Mouse (Mus musculus) neural tube, embryonic 13.5 days (tissue): ENCODE data around the gene Ccdc62. TPM values are rescaled to one million over a fixed set of nuclear protein-coding genes. Genes with fewer than 3 reads are reported as not detected.

Experiments
- ATAC-seq: fragments of 200-750 bp; cut with Nextera tagmentation; 2 replicates; pipeline ENCODE4 v1.8.0; 2017; ENCODE audit warnings: low read depth, mild to moderate bottlenecking, moderate TSS enrichment, moderate library complexity
- H3K27ac ChIP-seq: fragments of 300-500 bp; sonication (generic); replicated peaks from 2 replicates; pipeline ENCODE4 v1.5.1; 2015; ENCODE audit warnings: moderate library complexity, mild to moderate bottlenecking, inconsistent platforms
- H3K27me3 ChIP-seq: fragments of 300-500 bp; sonication (generic); 2 replicates; pipeline ENCODE4 v1.6.1; 2015; ENCODE audit warnings: mild to moderate bottlenecking, inconsistent platforms
- H3K36me3 ChIP-seq: fragments of 300-500 bp; sonication (generic); 2 replicates; pipeline ENCODE4 v1.6.1; 2015; ENCODE audit warnings: mild to moderate bottlenecking, inconsistent platforms
- H3K4me1 ChIP-seq: fragments of 300-500 bp; sonication (generic); replicated peaks from 2 replicates; pipeline ENCODE4 v1.6.1; 2015; ENCODE audit warnings: inconsistent platforms
- H3K4me2 ChIP-seq: fragments of 300-500 bp; sonication (generic); 2 replicates; pipeline ENCODE4 v1.6.1; 2015; ENCODE audit warnings: inconsistent platforms, mild to moderate bottlenecking, moderate library complexity
- H3K4me3 ChIP-seq: fragments of 300-500 bp; sonication (generic); 2 replicates; pipeline ENCODE4 v1.5.1; 2015; ENCODE audit warnings: mild to moderate bottlenecking, inconsistent platforms
- H3K9ac ChIP-seq: fragments of 300-500 bp; sonication (generic); 2 replicates; pipeline ENCODE4 v1.6.1; 2015; ENCODE audit warnings: moderate library complexity, mild to moderate bottlenecking, inconsistent platforms
- H3K9me3 ChIP-seq: fragments of 300-500 bp; sonication (generic); 2 replicates; pipeline ENCODE4 v1.6.1; 2016; ENCODE audit warnings: inconsistent platforms
- WGBS: fragments of 180-500 bp; shearing (Covaris S2); methylation state at CpG from one replicate; pipeline ENCODE4 v1.1.7; 2015; 5-methylcytosine and 5-hydroxymethylcytosine counted together
- polyA plus RNA-seq: library from polyadenylated mRNA; unstranded; fragments of >200 nt; fragmentation: Nextera tagmentation; extraction: Ambion mirVana; gene quantifications from 2 replicates; pipeline ENCODE4 v1.2.1, GENCODE M21; 2015

Gene Ccdc62
- polyA plus RNA-seq, 1 experiment from 2014 or later, result 6.9 TPM

- ATAC-seq, result no peak
- Histone ChIP-seq H3K4me1 (no peaks in the 10 kb centered on the region), H3K36me3 (no peaks in the 10 kb centered on the region), H3K4me3 (no peak overlapping the region), H3K27ac (no peak overlapping the region), H3K27me3 (0 out of 2 replicates have a peak, but pooled peaks cover 3% of the 10 kb centered on the region), H3K4me2 (no peak overlapping the region), H3K9ac (no peak overlapping the region), H3K9me3 (no peaks in the 10 kb centered on the region)
- 76% methylated on average over 4 of the region's 4 CpGs for WGBS
These were observed 16.1 kb downstream of the Ccdc62 start for GRCm38 (mm10) chr5:123946546-123946945.

GRCm38 (mm10) chr5:123947041-123947761, 16.7 kb downstream of the Ccdc62 start:
- no peak for ATAC-seq
- H3K9ac ChIP-seq, result no peak overlapping the region

DNA sequence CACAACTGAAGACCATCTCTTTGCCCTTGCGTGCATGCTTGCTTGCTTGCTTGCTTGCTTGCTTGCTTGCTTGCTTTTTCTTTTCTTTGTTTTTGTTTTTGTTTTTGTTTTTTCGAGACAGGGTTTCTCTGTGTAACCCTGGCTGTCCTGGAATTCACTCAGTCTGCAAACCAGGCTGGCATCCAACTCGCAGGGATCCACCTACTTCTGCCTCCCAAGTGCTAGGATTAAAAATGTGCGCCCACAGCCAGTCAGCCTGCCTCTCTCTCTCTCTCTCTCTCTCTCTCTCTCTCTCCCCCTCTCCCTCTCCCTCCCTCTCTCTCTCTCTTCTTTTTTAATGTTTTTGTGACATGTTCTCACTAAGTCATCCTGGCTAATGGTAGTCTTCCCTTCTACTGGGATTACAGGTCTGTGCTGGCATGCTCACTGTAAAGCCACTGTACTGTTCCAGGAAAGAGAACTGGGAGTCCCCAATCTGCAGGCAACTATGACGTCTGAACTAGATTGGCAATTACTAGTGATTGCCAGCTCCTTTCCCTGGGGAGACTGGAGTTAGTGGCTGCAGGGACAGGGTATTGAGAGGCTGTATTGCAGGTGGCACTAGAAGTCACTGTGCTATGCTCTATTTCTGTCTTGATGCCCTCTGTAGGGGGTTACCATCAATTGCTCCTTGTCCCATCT, 22.0 kb downstream of the Ccdc62 start:
- WGBS, result 63% methylated on average over 5 of the region's 5 CpGs
- Histone ChIP-seq H3K4me1 (no peaks in the 10 kb centered on the region), H3K36me3 (no peaks in the 10 kb centered on the region), H3K4me2 (no peak overlapping the region), H3K4me3 (no peak overlapping the region), H3K27ac (no peak overlapping the region), H3K27me3 (peaks cover 6% of the 10 kb centered on the region; the same call in 1 of the 2 replicates), H3K9me3 (no peaks in the 10 kb centered on the region), H3K9ac (no peak overlapping the region)
- ATAC-seq, result no peak

More at GRCm38 (mm10) chr5:123947041-123947761, 16.7 kb downstream of the Ccdc62 start:
- Histone ChIP-seq H3K27ac (no peak overlapping the region), H3K4me2 (no peak overlapping the region), H3K4me3 (no peak overlapping the region), H3K27me3 (0 out of 2 replicates have a peak, but pooled peaks cover 3% of the 10 kb centered on the region), H3K9me3 (no peaks in the 10 kb centered on the region), H3K4me1 (no peaks in the 10 kb centered on the region), H3K36me3 (no peaks in the 10 kb centered on the region)
- WGBS, result 50% methylated on average over 7 of the region's 7 CpGs

GRCm38 (mm10) chr5:123957213-123957612, 26.7 kb downstream of the Ccdc62 start:
- no peaks in the 10 kb centered on the region for H3K36me3 ChIP-seq
- no peaks in the 10 kb centered on the region for H3K4me1 ChIP-seq
- no peak overlapping the region for H3K4me2 ChIP-seq
- no peaks in the 10 kb centered on the region for H3K9me3 ChIP-seq
- no peak overlapping the region for H3K4me3 ChIP-seq
- ATAC-seq, result no peak
- WGBS, result 86% methylated on average over 8 of the region's 8 CpGs
- no peak overlapping the region for H3K9ac ChIP-seq
- no peak overlapping the region for H3K27ac ChIP-seq
- H3K27me3 ChIP-seq, result peaks cover 3% of the 10 kb centered on the region; the same call in 1 of the 2 replicates

DNA sequence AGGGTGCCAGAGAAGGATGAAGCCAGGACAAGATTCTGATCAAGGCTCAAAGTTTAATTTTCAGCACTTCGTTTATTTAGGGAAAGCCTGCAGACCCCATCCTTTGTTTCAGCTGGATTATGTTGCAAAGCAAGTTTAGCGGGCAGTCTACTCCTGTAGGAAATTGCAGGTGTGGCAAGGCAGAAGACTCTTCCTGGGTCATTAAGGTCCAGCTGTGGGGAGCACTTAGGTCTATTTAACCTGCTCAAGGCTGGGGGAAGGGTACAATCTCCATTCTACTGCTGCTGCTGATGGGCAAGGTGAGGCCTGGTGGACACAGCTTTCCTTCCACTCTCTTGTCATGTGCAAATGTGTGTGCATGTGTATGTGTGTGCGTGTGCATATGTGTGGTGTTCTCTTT, 28.5 kb downstream of the Ccdc62 start:
- no peak for ATAC-seq
- Histone ChIP-seq H3K27ac (no peak overlapping the region), H3K9ac (no peak overlapping the region), H3K36me3 (no peaks in the 10 kb centered on the region), H3K4me2 (no peak overlapping the region), H3K4me3 (no peak overlapping the region), H3K27me3 (no peaks in the 10 kb centered on the region), H3K4me1 (no peaks in the 10 kb centered on the region), H3K9me3 (no peaks in the 10 kb centered on the region)
- 78% methylated on average over 3 of the region's 3 CpGs for WGBS

GRCm38 (mm10) chr5:123960129-123960528, 29.6 kb downstream of the Ccdc62 start:
- no peaks in the 10 kb centered on the region for H3K9me3 ChIP-seq
- no peaks in the 10 kb centered on the region for H3K27me3 ChIP-seq
- no peak overlapping the region for H3K27ac ChIP-seq
- H3K4me1 ChIP-seq, result no peaks in the 10 kb centered on the region
- H3K4me2 ChIP-seq, result no peak overlapping the region
- H3K9ac ChIP-seq, result no peak overlapping the region
- no peak for ATAC-seq
- no peaks in the 10 kb centered on the region for H3K36me3 ChIP-seq
- no peak overlapping the region for H3K4me3 ChIP-seq
- 81% methylated on average over 8 of the region's 8 CpGs for WGBS

- 84% methylated on average over 12 of the region's 12 CpGs for WGBS
- no peak overlapping the region for H3K4me2 ChIP-seq
- H3K36me3 ChIP-seq, result no peaks in the 10 kb centered on the region
- no peak for ATAC-seq
- H3K4me3 ChIP-seq, result no peak overlapping the region
- no peak overlapping the region for H3K27ac ChIP-seq
- H3K9me3 ChIP-seq, result no peaks in the 10 kb centered on the region
- no peaks in the 10 kb centered on the region for H3K27me3 ChIP-seq
- H3K9ac ChIP-seq, result no peak overlapping the region
- no peaks in the 10 kb centered on the region for H3K4me1 ChIP-seq
These were observed 30.6 kb downstream of the Ccdc62 start for GRCm38 (mm10) chr5:123961046-123961445.

- no peak overlapping the region for H3K4me3 ChIP-seq
- no peaks in the 10 kb centered on the region for H3K36me3 ChIP-seq
- WGBS, result 96% methylated on average over 4 of the region's 4 CpGs
- ATAC-seq, result no peak
- no peak overlapping the region for H3K9ac ChIP-seq
- H3K4me1 ChIP-seq, result no peaks in the 10 kb centered on the region
- H3K27ac ChIP-seq, result no peak overlapping the region
- H3K4me2 ChIP-seq, result no peak overlapping the region
- H3K9me3 ChIP-seq, result no peaks in the 10 kb centered on the region
- H3K27me3 ChIP-seq, result no peaks in the 10 kb centered on the region
These were observed 33.7 kb downstream of the Ccdc62 start for GRCm38 (mm10) chr5:123964208-123964607.

GRCm38 (mm10) chr5:123966759-123967158, 36.3 kb downstream of the Ccdc62 start:
- H3K27ac ChIP-seq, result no peak overlapping the region
- H3K4me3 ChIP-seq, result no peak overlapping the region
- no peak for ATAC-seq
- H3K36me3 ChIP-seq, result no peaks in the 10 kb centered on the region
- peaks cover 8% of the 10 kb centered on the region; the same call in 1 of the 2 replicates for H3K27me3 ChIP-seq
- WGBS, result 96% methylated on average over 2 of the region's 2 CpGs
- no peak overlapping the region for H3K4me2 ChIP-seq
- no peaks in the 10 kb centered on the region for H3K9me3 ChIP-seq
- no peaks in the 10 kb centered on the region for H3K4me1 ChIP-seq
- no peak overlapping the region for H3K9ac ChIP-seq

- 0 out of 2 replicates have a peak, but pooled peaks cover 4% of the 10 kb centered on the region for H3K4me1 ChIP-seq
- H3K9me3 ChIP-seq, result no peaks in the 10 kb centered on the region
- H3K27ac ChIP-seq, result no peak overlapping the region
- 89% methylated on average over 5 of the region's 5 CpGs for WGBS
- no peaks in the 10 kb centered on the region for H3K36me3 ChIP-seq
- H3K9ac ChIP-seq, result no peak overlapping the region
- no peak for ATAC-seq
- H3K4me3 ChIP-seq, result no peak overlapping the region
- H3K4me2 ChIP-seq, result no peak overlapping the region
- peaks cover 17% of the 10 kb centered on the region for H3K27me3 ChIP-seq
These were observed 38.0 kb downstream of the Ccdc62 start for GRCm38 (mm10) chr5:123968468-123968867.

GRCm38 (mm10) chr5:123969216-123969615, 38.7 kb downstream of the Ccdc62 start:
- Histone ChIP-seq H3K27ac (no peak overlapping the region), H3K36me3 (no peaks in the 10 kb centered on the region), H3K4me1 (peaks cover 7% of the 10 kb centered on the region), H3K9ac (no peak overlapping the region), H3K27me3 (peaks cover 17% of the 10 kb centered on the region), H3K4me3 (no peak overlapping the region), H3K4me2 (no peak overlapping the region), H3K9me3 (no peaks in the 10 kb centered on the region)
- 70% methylated on average over 8 of the region's 8 CpGs for WGBS
- ATAC-seq, result no peak

DNA sequence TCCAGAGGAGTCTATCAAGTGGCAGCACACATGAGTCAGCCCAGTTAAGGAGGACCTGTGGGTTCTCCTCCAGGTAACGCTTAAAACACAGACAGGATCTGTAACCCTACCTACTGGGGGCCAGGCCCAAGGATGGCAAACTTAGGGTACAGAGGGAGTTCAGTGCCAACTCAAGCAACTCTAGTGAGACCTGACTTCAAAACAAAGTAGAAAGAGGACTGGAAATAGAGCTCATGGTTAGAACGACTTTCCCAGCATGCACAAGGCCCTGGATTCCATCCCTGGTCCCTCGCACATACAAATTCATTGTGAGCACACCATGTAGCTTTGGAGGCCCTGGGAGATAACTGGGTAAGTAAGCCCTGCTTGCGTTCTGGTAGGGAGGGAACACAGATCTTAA, 40.1 kb downstream of the Ccdc62 start:
- H3K4me2 ChIP-seq, result no peak overlapping the region
- ATAC-seq, result no peak
- WGBS, result 89% methylated on average over 4 of the region's 4 CpGs

More for the DNA sequence above, 40.1 kb downstream of the Ccdc62 start:
- no peaks in the 10 kb centered on the region for H3K36me3 ChIP-seq
- no peak overlapping the region for H3K27ac ChIP-seq
- peaks cover 20% of the 10 kb centered on the region for H3K4me1 ChIP-seq
- no peak overlapping the region for H3K9ac ChIP-seq
- no peak overlapping the region for H3K4me3 ChIP-seq
- H3K9me3 ChIP-seq, result no peaks in the 10 kb centered on the region
- H3K27me3 ChIP-seq, result peaks cover 27% of the 10 kb centered on the region
